Mouse (Mus musculus) ES-E14 (cell line): ENCODE results near the gene Rfk. TPM values are rescaled to one million over a fixed set of nuclear protein-coding genes. Genes with fewer than 3 reads are reported as not detected.

Experiments
- DNase-seq: peaks from one replicate; pipeline ENCODE4 v3.0.0-alpha.2; 2013; ENCODE audit warnings: low read depth, low spot score
- H3K27ac ChIP-seq: 2 replicates; pipeline ENCODE4 v1.5.1; 2012; ENCODE audit warnings: low read depth, mild to moderate bottlenecking, low read length, moderate library complexity, mixed read lengths; ENCODE audit not compliant: poor library complexity, insufficient read depth, severe bottlenecking
- H3K36me3 ChIP-seq: 2 replicates; pipeline ENCODE4 v1.6.1; 2012; ENCODE audit warnings: mild to moderate bottlenecking, low read length, moderate library complexity, mixed read lengths; ENCODE audit not compliant: control insufficient read depth, poor library complexity, insufficient read depth, severe bottlenecking
- H3K4me1 ChIP-seq, 2 experiments: fragments of 150-350 bp in 1 of 2; sonication (generic) in 1 of 2; 2 replicates each; pipeline ENCODE4 v1.6.1; 2012; ENCODE audit warnings: low read length in 2 of 2, mild to moderate bottlenecking in 1 of 2, mixed read lengths in 1 of 2; ENCODE audit not compliant: control insufficient read depth in 2 of 2, insufficient read depth in 2 of 2, poor library complexity in 1 of 2
- H3K4me3 ChIP-seq, 2 experiments: fragments of 150-350 bp in 1 of 2; sonication (generic) in 1 of 2; 2 replicates each; pipeline ENCODE4 v1.5.1; 2012; ENCODE audit warnings: low read length in 2 of 2, low read depth in 1 of 2, mild to moderate bottlenecking in 1 of 2, mixed read lengths in 1 of 2; ENCODE audit not compliant: insufficient read depth in 1 of 2, poor library complexity in 1 of 2, severe bottlenecking in 1 of 2
- H3K9ac ChIP-seq: 2 replicates; pipeline ENCODE4 v1.6.1; 2012; ENCODE audit warnings: low read depth, mild to moderate bottlenecking, low read length, mixed read lengths; ENCODE audit not compliant: poor library complexity, insufficient read depth, severe bottlenecking
- H3K9me3 ChIP-seq: fragments of 150-350 bp; sonication (generic); 2 replicates; pipeline ENCODE4 v1.6.1; 2012; ENCODE audit warnings: low read depth, mild to moderate bottlenecking, low read length; ENCODE audit not compliant: control insufficient read depth, insufficient read depth
- CHD2 ChIP-seq: IDR thresholded peaks from 2 replicates; pipeline ENCODE4 v1.6.1; 2014; ENCODE audit warnings: mild to moderate bottlenecking, low read depth, low read length, inconsistent platforms
- HCFC1 ChIP-seq: IDR thresholded peaks from 2 replicates; pipeline ENCODE4 v1.6.1; 2012; ENCODE audit warnings: low read length, inconsistent platforms, borderline replicate concordance; ENCODE audit not compliant: insufficient read depth
- MAFK ChIP-seq: IDR thresholded peaks from 2 replicates; pipeline ENCODE4 v1.6.1; 2014; ENCODE audit warnings: mild to moderate bottlenecking, low read depth, low read length, inconsistent platforms; ENCODE audit not compliant: insufficient read depth
- ZC3H11A ChIP-seq: IDR thresholded peaks from 2 replicates; pipeline ENCODE4 v1.6.1; 2012; ENCODE audit warnings: low read depth, mild to moderate bottlenecking, inconsistent platforms, low read length, borderline replicate concordance
- ZNF384 ChIP-seq: IDR thresholded peaks from 2 replicates; pipeline ENCODE4 v1.6.1; 2012; ENCODE audit warnings: low read depth, low read length, inconsistent platforms
- in situ Hi-C, 2 experiments: fragments of 600-800 bp; cut with MboI; formaldehyde crosslinking; loops; one replicate each; pipeline ENCODE4 v1.15.1; 2025; ENCODE audit warnings: low sequenced_read_pairs in 2 of 2, inconsistent platforms in 1 of 2; ENCODE audit not compliant: unreplicated experiment in 2 of 2
- total RNA-seq: library from RNA; depleted of rRNA; stranded (reverse); fragments of 300-350 nt; gene quantifications from 2 replicates; pipeline ENCODE4 v1.2.3, GENCODE M21; 2012

Rfk gene
- total RNA-seq, 1 experiment = 18.0 TPM

DNA sequence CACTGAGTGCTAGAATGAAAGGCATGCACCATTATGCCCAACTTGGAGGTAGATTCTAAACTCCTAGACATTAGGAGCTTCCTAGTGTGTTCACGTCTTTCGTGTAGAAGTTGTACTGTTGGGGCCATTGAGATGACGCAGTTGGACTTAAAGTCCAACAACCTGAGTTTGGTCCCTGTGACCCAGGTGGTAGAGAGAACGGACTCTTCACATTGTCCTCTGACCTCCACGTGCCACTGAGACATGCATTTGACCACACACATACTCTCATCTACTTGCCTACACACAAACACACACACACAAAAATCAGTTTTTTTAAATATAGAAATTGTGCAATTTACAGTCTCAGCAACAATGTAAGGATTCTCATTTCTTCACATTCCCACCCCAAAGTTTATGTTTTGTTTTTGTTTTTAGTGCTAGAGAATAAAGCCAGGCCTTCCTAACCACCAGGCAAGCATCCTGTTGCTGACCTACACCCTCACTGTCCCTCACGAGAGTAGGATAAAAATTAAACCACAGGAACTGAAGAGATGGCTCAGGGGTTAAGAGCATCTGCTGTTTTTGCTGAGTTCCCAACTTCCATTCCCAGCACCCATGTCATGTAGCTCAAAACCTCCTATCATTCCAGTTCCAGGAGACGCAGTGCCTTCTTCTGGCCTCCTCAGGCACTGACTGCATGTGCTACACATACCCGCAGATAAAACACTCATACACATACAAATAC lies 27.3 kb upstream of the Rfk start:
- H3K9ac ChIP-seq = no peak overlapping the region
- no peak for TF ChIP-seq HCFC1
- TF ChIP-seq MAFK = no peak
- TF ChIP-seq ZC3H11A = no peak
- no peak for TF ChIP-seq CHD2
- no peak for TF ChIP-seq ZNF384
- H3K4me1 ChIP-seq = no peaks in the 10 kb centered on the region
- no peaks in the 10 kb centered on the region for H3K36me3 ChIP-seq
- no peak overlapping the region for H3K27ac ChIP-seq
- no peaks in the 10 kb centered on the region for H3K9me3 ChIP-seq
- no peak for DNase-seq
- in situ Hi-C loops = loop anchor here in 1 of 2 experiments (10.0 kb wide), 1 partner anchor 252 kb away; no protein-coding TSS in a partner anchor
- no peak overlapping the region for H3K4me3 ChIP-seq

DNA sequence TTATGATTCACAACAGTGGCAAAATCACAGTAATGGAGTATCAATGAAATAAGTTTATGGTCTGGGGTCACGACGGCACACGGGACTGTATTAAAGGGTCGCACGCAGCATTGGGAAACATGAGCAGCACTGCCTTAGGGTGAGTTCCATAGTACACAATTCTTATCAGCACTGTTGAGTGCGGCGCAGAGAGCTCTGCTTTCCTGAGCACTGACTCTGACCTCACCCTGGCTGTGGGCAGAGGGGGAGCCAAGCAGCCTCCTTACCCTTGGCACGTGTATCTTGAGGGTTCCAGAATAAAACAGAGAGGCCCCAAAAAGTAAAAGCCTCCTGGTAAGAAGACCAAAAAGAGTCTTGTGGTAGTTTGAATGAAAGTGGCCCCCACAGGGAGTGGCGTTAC lies 25.3 kb upstream of the Rfk start:
- Histone ChIP-seq H3K27ac (no peak overlapping the region), H3K36me3 (no peaks in the 10 kb centered on the region), H3K9me3 (no peaks in the 10 kb centered on the region), H3K9ac (no peak overlapping the region), H3K4me3 (no peak overlapping the region), H3K4me1 (no peaks in the 10 kb centered on the region)
- in situ Hi-C loops = loop anchor here in 1 of 2 experiments (10.0 kb wide), 1 partner anchor 254 kb away; no protein-coding TSS in a partner anchor
- DNase-seq = no peak
- TF ChIP-seq ZNF384 = no peak
- TF ChIP-seq CHD2 = no peak
- TF ChIP-seq HCFC1 = no peak
- no peak for TF ChIP-seq MAFK
- no peak for TF ChIP-seq ZC3H11A

DNA sequence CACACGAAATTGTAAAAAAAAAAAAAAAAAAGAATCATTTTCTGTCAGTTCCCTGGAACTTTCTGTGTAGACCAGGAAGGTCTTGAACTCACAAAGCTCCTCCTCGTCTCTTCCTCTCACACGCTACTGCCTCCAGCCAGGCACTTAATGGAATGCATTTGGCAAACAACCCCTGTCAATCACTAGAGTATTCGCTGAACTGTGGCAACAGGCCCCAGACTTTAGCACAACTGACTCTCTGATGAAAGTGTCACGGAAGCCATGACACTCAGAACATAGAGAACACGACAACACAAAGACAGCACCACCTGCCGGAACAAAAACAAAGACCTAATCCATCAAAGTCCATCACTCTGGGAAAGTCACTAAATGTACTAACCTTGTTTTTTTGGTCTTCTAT lies 24.3 kb upstream of the Rfk start:
- in situ Hi-C loops = loop anchor here in 1 of 2 experiments (10.0 kb wide), 1 partner anchor 255 kb away; no protein-coding TSS in a partner anchor
- H3K4me1 ChIP-seq = no peaks in the 10 kb centered on the region
- H3K9me3 ChIP-seq = no peaks in the 10 kb centered on the region
- H3K4me3 ChIP-seq = no peak overlapping the region
- TF ChIP-seq HCFC1 = no peak
- TF ChIP-seq CHD2 = no peak
- TF ChIP-seq ZNF384 = no peak
- TF ChIP-seq MAFK = no peak
- no peak for TF ChIP-seq ZC3H11A
- no peak for DNase-seq
- no peaks in the 10 kb centered on the region for H3K36me3 ChIP-seq
- no peak overlapping the region for H3K9ac ChIP-seq
- H3K27ac ChIP-seq = no peak overlapping the region

DNA sequence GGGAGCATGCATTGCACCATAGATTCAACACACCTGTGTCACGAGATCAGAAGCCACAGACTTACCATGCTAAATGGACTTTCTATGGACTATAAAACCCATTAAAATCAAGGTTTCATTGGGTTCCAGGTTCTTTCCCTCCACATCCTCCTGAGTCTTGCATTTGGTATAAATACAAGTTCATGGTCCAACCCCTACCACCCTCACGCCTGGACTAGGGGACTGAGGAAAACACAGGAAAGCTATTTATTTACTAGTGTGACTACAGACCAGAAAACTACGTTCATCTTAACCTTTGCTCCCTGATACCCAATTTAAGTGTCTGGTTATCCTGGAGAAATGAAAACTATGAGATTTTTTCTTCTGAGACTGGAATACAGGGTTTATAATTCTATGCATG lies 21.1 kb upstream of the Rfk start, which contains the start of gene Gcnt1:
Gene Gcnt1, minus strand, starts transcription at position 144 of the 400 bp plus-strand sequence.
- no peak within 1 kb of the TSS for H3K4me3 ChIP-seq
- H3K36me3 ChIP-seq = no peaks in the 10 kb centered on the region
- no peak within 1 kb of the TSS for H3K27ac ChIP-seq
- H3K9ac ChIP-seq = no peak within 1 kb of the TSS
- 0 out of 4 replicates have a peak, but pooled peaks cover 0 to 2% of the 10 kb centered on the region in 2 experiments for H3K4me1 ChIP-seq
- no peak for TF ChIP-seq ZC3H11A
- TF ChIP-seq ZNF384 = no peak
- TF ChIP-seq HCFC1 = no peak
- TF ChIP-seq MAFK = no peak
- no peak for TF ChIP-seq CHD2
- no peaks in the 10 kb centered on the region for H3K9me3 ChIP-seq
- in situ Hi-C loops = no loop called here
- no peak for DNase-seq

DNA sequence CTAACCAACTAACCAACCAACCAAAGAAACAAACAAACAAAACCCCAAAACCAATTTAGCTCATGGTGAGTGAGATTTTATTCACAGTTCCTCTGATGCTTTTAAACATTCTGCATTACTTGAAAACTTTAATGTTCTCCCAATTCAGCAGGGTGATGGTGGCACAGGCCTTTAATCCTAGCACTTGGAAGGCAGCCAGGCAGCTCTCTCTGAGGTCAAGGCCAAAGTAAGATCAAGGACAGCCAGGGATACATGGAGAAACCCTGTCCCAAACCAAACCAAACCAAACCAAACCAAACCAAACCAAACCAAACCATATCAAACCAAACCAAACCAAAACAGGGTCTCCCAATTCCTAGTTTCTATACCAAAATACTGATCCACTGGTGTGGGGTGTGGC lies 15.0 kb upstream of the Rfk start:
- Histone ChIP-seq H3K36me3 (no peaks in the 10 kb centered on the region), H3K4me3 (no peak overlapping the region), H3K9ac (no peak overlapping the region), H3K27ac (no peak overlapping the region), H3K4me1 (0 out of 4 replicates have a peak, but pooled peaks cover 0 to 2% of the 10 kb centered on the region in 2 experiments), H3K9me3 (no peaks in the 10 kb centered on the region)
- DNase-seq = no peak
- TF ChIP-seq ZC3H11A = no peak
- TF ChIP-seq HCFC1 = no peak
- TF ChIP-seq ZNF384 = no peak
- TF ChIP-seq MAFK = no peak
- no peak for TF ChIP-seq CHD2
- in situ Hi-C loops = loop anchor here in 1 of 2 experiments (5.0 kb wide), 1 partner anchor 257 kb away; no protein-coding TSS in a partner anchor
